Mouse (Mus musculus): ENCODE measurements at regions not wholly inside any gene's neighbourhood (a gene's known extent, or its start where the extent isn't known, plus 50 kb on each side); places are given as distances from the start of the nearest gene placed in this dataset.

- Histone ChIP-seq H3K27ac (no peak overlapping the region), H3K9me3 (no peaks in the 10 kb centered on the region), H3K4me3 (no peak overlapping the region), H3K9ac (no peak overlapping the region), H3K36me3 (no peaks in the 10 kb centered on the region), H3K4me1 (peaks cover 10% of the 10 kb centered on the region; the same call in 1 of the 2 replicates), H3K27me3 (peaks cover 10% of the 10 kb centered on the region), H3K4me2 (no peak overlapping the region)
- ATAC-seq (ENCODE audit: insufficient number of reproducible peaks, insufficient read depth, low FRiP score, low TSS enrichment, low read depth) = no peak
- WGBS = 89% methylated on average over 7 of the region's 7 CpGs
These were observed 283.9 kb downstream of the Ccdc91 start for GRCm38 (mm10) chr6:147759485-147759884.

DNA sequence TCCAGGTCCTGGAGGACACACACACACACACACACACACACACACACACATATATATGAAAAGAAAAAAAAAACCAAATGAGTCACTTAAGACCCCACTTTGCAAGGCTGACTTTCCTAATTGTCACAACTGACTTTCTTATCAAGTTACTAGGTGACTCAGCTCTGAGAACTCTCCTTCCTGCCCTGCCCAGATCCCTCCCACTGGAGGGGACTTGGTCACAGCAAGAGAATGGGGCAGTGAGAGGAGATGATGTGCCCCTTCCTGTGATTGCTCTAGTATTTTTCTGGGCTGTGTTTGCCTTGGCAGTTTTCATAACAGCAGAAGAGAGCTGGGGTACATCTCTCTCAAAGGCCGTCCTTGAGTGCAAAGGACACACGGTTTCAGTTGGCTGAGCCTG is 284.5 kb downstream of the Ccdc91 start:
- Histone ChIP-seq H3K9ac (no peak overlapping the region), H3K36me3 (no peaks in the 10 kb centered on the region), H3K9me3 (no peaks in the 10 kb centered on the region), H3K4me2 (no peak overlapping the region), H3K27me3 (peaks cover 5% of the 10 kb centered on the region), H3K4me3 (no peak overlapping the region), H3K27ac (no peak overlapping the region), H3K4me1 (peaks cover 10% of the 10 kb centered on the region; the same call in 1 of the 2 replicates)
- WGBS = 77% methylated on average over 2 of the region's 2 CpGs
- no peak for ATAC-seq (ENCODE audit: insufficient number of reproducible peaks, insufficient read depth, low FRiP score, low TSS enrichment, low read depth)

DNA sequence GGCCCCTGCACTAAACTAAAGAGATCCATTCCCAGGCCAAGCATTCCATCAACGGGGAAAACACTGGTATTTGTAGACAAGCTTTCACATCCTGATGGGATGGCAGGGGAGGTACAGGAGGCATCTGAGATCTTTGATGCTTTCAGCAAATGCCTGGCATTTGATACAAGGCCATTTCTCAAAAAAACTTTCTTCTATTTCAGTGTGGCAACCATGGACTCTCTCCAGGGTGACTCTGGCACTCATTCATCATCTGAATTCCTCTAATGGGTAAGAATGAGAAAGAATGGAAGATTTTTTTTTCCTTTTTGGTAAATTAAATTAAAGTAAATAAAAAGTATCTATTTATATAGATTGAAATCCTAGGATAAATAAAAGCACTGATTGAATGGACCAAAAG is 281.8 kb upstream of the Far2 start:
- WGBS = 66% methylated on average over 1 of the region's 1 CpGs
- Histone ChIP-seq H3K4me1 (no peaks in the 10 kb centered on the region), H3K4me2 (no peak overlapping the region), H3K27me3 (peaks cover under 1% of the 10 kb centered on the region; the same call in 1 of the 2 replicates), H3K9me3 (no peaks in the 10 kb centered on the region), H3K36me3 (no peaks in the 10 kb centered on the region), H3K4me3 (no peak overlapping the region), H3K9ac (no peak overlapping the region), H3K27ac (no peak overlapping the region)
- no peak for ATAC-seq (ENCODE audit: insufficient number of reproducible peaks, insufficient read depth, low FRiP score, low TSS enrichment, low read depth)

DNA sequence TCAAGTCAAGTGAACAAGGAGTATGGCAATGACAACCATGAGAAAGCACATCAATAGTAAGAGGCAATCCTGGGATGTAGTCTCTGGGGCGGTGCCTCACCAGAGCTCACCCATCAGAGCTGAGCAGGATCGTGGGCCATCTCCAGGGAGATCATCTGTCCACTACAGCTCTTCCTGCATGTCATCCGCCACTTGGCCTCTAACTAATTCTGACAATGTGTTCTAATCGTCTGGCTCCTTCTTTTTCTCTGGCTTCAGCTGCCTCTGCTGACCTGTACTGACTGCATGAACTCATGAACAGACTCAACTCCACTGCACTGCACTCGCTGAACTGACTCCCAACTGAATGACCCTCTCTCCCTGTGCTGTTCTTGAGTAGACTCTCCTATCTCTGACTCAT is 277.9 kb upstream of the Far2 start:
- Histone ChIP-seq H3K36me3 (no peaks in the 10 kb centered on the region), H3K4me2 (no peak overlapping the region), H3K4me1 (peaks cover 3% of the 10 kb centered on the region; the same call in 1 of the 2 replicates), H3K4me3 (no peak overlapping the region), H3K9ac (no peak overlapping the region), H3K27ac (no peak overlapping the region), H3K27me3 (no peaks in the 10 kb centered on the region), H3K9me3 (no peaks in the 10 kb centered on the region)
- ATAC-seq (ENCODE audit: insufficient number of reproducible peaks, insufficient read depth, low FRiP score, low TSS enrichment, low read depth) = no peak
- WGBS = 79% methylated on average over 5 of the region's 5 CpGs

DNA sequence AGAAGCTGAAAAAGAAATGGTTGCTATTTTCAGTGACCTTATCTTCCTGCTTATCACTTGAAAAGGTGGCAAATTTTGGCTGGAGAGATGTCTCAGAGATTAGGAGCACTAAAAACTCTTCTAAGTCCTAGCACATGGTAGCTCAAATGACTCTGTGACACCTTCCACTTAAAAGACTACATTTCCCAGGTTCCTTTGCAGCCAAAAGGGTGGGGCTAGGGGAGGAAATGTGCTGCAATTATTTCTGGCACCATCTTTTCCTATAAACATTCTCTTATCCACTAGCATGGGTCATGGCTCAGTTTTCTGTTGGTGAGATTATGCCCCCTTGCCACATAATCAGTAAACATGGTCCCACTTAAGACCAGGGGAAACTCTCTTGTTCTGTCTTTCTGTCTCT is 277.0 kb upstream of the Far2 start:
- Histone ChIP-seq H3K4me1 (peaks cover 3% of the 10 kb centered on the region; the same call in 1 of the 2 replicates), H3K4me2 (no peak overlapping the region), H3K27me3 (no peaks in the 10 kb centered on the region), H3K4me3 (no peak overlapping the region), H3K36me3 (no peaks in the 10 kb centered on the region), H3K9ac (no peak overlapping the region), H3K9me3 (no peaks in the 10 kb centered on the region), H3K27ac (no peak overlapping the region)
- ATAC-seq (ENCODE audit: insufficient number of reproducible peaks, insufficient read depth, low FRiP score, low TSS enrichment, low read depth) = no peak

GRCm38 (mm10) chr6:147771411-147771810 is 275.6 kb upstream of the Far2 start:
- Histone ChIP-seq H3K36me3 (no peaks in the 10 kb centered on the region), H3K4me2 (no peak overlapping the region), H3K27me3 (no peaks in the 10 kb centered on the region), H3K27ac (no peak overlapping the region), H3K9me3 (no peaks in the 10 kb centered on the region), H3K4me1 (peaks cover 3% of the 10 kb centered on the region; the same call in 1 of the 2 replicates), H3K9ac (no peak overlapping the region), H3K4me3 (no peak overlapping the region)
- no peak for ATAC-seq (ENCODE audit: insufficient number of reproducible peaks, insufficient read depth, low FRiP score, low TSS enrichment, low read depth)
- WGBS = 25% methylated on average over 4 of the region's 4 CpGs

GRCm38 (mm10) chr6:147773904-147774303 is 273.2 kb upstream of the Far2 start:
- no peaks in the 10 kb centered on the region for H3K27me3 ChIP-seq
- no peak overlapping the region for H3K4me2 ChIP-seq
- peaks cover 3% of the 10 kb centered on the region; the same call in 1 of the 2 replicates for H3K4me1 ChIP-seq
- H3K36me3 ChIP-seq = no peaks in the 10 kb centered on the region
- WGBS = 81% methylated on average over 10 of the region's 10 CpGs
- ATAC-seq (ENCODE audit: insufficient number of reproducible peaks, insufficient read depth, low FRiP score, low TSS enrichment, low read depth) = 0 out of 2 replicates have a peak, but pooled peaks have one; percentile 26
- no peak overlapping the region for H3K27ac ChIP-seq
- H3K4me3 ChIP-seq = no peak overlapping the region
- no peaks in the 10 kb centered on the region for H3K9me3 ChIP-seq
- H3K9ac ChIP-seq = no peak overlapping the region

- H3K4me3 ChIP-seq = no peak overlapping the region
- ATAC-seq (ENCODE audit: insufficient number of reproducible peaks, insufficient read depth, low FRiP score, low TSS enrichment, low read depth) = no peak
- H3K4me2 ChIP-seq = no peak overlapping the region
- WGBS = 74% methylated on average over 6 of the region's 6 CpGs
- H3K9ac ChIP-seq = no peak overlapping the region
- no peaks in the 10 kb centered on the region for H3K27me3 ChIP-seq
- H3K4me1 ChIP-seq = peaks cover 3% of the 10 kb centered on the region; the same call in 1 of the 2 replicates
- H3K9me3 ChIP-seq = no peaks in the 10 kb centered on the region
- no peak overlapping the region for H3K27ac ChIP-seq
- no peaks in the 10 kb centered on the region for H3K36me3 ChIP-seq
These were observed 272.4 kb upstream of the Far2 start for GRCm38 (mm10) chr6:147774626-147775025.

GRCm38 (mm10) chr6:147779466-147779865 is 267.6 kb upstream of the Far2 start:
- Histone ChIP-seq H3K9ac (no peak overlapping the region), H3K9me3 (no peaks in the 10 kb centered on the region), H3K27ac (no peak overlapping the region), H3K4me3 (no peak overlapping the region), H3K4me2 (no peak overlapping the region), H3K36me3 (no peaks in the 10 kb centered on the region), H3K27me3 (no peaks in the 10 kb centered on the region), H3K4me1 (no peaks in the 10 kb centered on the region)
- no peak for ATAC-seq (ENCODE audit: insufficient number of reproducible peaks, insufficient read depth, low FRiP score, low TSS enrichment, low read depth)
- 85% methylated on average over 1 of the region's 1 CpGs for WGBS

GRCm38 (mm10) chr6:147784249-147784648 is 262.8 kb upstream of the Far2 start:
- Histone ChIP-seq H3K4me1 (no peaks in the 10 kb centered on the region), H3K4me3 (no peak overlapping the region), H3K27ac (no peak overlapping the region), H3K36me3 (no peaks in the 10 kb centered on the region), H3K4me2 (no peak overlapping the region), H3K9me3 (no peaks in the 10 kb centered on the region), H3K27me3 (peaks cover 16% of the 10 kb centered on the region), H3K9ac (no peak overlapping the region)
- WGBS = 79% methylated on average over 2 of the region's 2 CpGs
- no peak for ATAC-seq (ENCODE audit: insufficient number of reproducible peaks, insufficient read depth, low FRiP score, low TSS enrichment, low read depth)

DNA sequence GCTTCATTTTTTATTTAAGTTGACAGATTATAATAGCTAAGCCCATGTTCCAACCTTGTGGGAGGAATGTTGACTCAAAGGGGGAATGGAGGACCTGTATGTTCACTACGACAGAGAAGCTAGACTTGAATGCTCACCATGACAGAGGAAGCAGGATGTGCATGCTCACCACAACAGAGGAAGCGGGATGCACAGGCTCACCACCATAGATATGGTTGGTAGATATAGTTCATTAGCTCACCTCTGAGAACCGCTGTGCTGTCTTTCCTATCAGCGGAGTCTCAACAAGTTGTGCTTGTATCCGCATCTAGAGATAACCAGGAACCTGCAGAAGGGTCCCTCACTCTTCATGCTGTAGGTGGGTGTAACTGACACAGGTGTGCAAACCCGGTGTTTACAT is 262.2 kb upstream of the Far2 start:
- Histone ChIP-seq H3K36me3 (no peaks in the 10 kb centered on the region), H3K27me3 (peaks cover 21% of the 10 kb centered on the region), H3K4me2 (no peak overlapping the region), H3K4me1 (no peaks in the 10 kb centered on the region), H3K27ac (no peak overlapping the region), H3K4me3 (no peak overlapping the region), H3K9ac (no peak overlapping the region), H3K9me3 (no peaks in the 10 kb centered on the region)
- ATAC-seq (ENCODE audit: insufficient number of reproducible peaks, insufficient read depth, low FRiP score, low TSS enrichment, low read depth) = no peak
- WGBS = 88% methylated on average over 6 of the region's 6 CpGs

DNA sequence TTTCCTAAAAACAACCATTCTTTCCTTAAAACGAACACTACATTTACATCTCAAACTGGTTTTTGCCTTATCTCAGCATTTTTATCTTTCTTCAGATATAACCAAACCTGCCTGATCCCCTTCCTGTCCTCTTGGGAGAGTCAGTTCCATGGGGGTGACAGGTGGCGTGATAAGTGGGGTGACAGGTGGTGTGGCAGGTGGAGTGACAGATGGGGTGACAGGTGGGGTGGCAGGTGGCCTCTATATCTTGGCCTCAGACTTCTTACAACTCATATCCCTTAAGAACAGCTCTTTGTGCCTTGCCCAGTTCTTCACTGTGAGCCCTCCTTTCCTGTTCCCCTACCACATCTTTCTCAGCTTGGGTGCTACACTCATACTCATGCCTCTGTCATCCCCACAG is 259.0 kb upstream of the Far2 start:
- H3K4me1 ChIP-seq = no peaks in the 10 kb centered on the region
- H3K27me3 ChIP-seq = peaks cover 30% of the 10 kb centered on the region
- no peak for ATAC-seq (ENCODE audit: insufficient number of reproducible peaks, insufficient read depth, low FRiP score, low TSS enrichment, low read depth)
- H3K9ac ChIP-seq = no peak overlapping the region
- no peak overlapping the region for H3K4me2 ChIP-seq
- 76% methylated on average over 2 of the region's 2 CpGs for WGBS
- H3K9me3 ChIP-seq = no peaks in the 10 kb centered on the region
- no peak overlapping the region for H3K4me3 ChIP-seq
- H3K27ac ChIP-seq = no peak overlapping the region
- no peaks in the 10 kb centered on the region for H3K36me3 ChIP-seq

DNA sequence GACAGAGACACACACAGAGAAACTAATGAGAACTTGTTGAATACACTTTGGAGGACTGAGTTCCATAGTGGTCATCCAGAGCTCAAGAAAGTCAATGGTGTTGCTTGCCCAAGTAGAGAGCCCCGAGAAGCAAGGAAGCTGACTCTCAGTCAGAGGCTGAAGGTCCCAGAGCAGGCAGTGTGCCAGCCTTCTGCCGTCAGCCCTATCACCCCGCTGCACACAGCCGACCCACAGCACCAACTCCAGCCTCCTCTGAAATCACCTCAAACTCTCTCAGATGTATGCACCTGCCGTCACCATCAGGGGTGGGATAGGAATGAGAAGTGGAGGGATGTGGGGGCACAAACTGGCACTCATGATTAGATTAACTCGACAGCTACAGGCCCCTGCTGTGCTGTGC is 257.9 kb upstream of the Far2 start:
- ATAC-seq (ENCODE audit: insufficient number of reproducible peaks, insufficient read depth, low FRiP score, low TSS enrichment, low read depth) = no peak
- Histone ChIP-seq H3K36me3 (no peaks in the 10 kb centered on the region), H3K4me1 (no peaks in the 10 kb centered on the region), H3K27ac (no peak overlapping the region), H3K9me3 (no peaks in the 10 kb centered on the region), H3K27me3 (peaks cover 30% of the 10 kb centered on the region), H3K9ac (no peak overlapping the region), H3K4me2 (no peak overlapping the region), H3K4me3 (no peak overlapping the region)
- WGBS = 79% methylated on average over 6 of the region's 6 CpGs
